Mouse (Mus musculus) liver, postnatal 0 days (tissue): ENCODE results near the gene Plcxd1.

Experiments
- CTCF ChIP-seq: sonication (generic); IDR thresholded peaks from 2 replicates; pipeline ENCODE4 v1.5.1; 2016; ENCODE audit warnings: antibody characterized with exemption, low read depth
- EP300 ChIP-seq: IDR thresholded peaks from 2 replicates; pipeline ENCODE4 v1.6.1; 2016; ENCODE audit warnings: antibody characterized with exemption, low read depth, mild to moderate bottlenecking

DNA sequence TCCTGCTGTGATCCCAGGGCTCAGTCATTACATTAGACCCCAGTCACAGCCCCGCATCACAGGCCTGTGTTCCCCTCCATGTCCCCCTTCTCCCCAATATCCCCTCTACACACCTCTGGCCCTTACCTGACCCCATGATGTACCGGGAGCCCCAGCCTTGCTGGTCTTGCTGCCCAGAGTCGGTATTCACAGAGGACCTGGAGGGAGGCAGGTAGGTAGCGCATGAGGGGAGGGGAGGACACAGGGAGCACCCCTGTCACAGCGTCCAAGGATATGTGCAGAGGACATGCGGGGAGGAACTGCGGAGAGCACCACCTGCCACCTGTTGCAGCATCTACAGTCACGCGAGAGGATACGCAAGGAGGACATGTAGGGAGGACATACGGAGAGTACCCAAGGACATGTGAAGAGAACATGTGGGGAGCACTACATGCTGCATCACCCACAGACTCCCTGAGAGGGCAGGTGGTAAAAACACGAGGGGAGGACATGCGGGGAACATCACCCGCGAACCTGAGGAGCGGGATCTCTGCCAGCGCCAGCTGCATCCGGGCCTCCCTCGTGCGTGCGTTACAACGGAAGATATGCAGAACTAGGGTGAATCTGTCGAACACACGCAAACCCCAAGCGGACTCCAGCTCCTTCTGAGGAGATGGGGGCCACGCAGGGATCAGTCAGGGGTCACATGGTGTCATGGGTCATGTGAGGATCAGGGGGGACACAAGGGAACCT is 6.5 kb downstream of the Plcxd1 start:
- TF ChIP-seq CTCF (no peak), EP300 (no peak)
